Mouse (Mus musculus): ENCODE data around the gene Strap. TPM values are rescaled to one million over a fixed set of nuclear protein-coding genes. Genes with fewer than 3 reads are reported as not detected.

Strap gene
- total RNA-seq, 2 experiments from 2014 or later = 72.1 to 73.9 TPM

DNA sequence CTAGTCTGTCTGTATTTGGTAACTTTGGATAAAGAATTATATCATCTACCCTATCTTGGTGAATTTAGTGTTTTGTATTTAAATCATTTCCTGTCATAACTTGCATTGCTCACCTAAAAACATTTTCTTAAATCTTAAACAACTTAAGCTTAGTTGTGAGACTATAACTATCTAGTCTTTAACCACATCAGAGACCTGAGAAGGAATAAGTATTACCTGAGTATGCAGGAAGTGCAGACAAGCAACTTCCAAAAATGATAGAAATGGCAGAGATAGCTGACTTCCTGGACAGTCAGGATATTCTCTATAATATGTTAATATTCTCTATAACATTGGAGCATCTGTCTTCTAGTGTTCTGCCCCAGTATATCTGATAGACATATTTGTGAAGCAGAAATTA, 31.3 kb downstream of the Strap start:
- no peak for DNase-seq
- intact Hi-C loops (cut with DNase I; ENCODE audit: low total_unique reads) = no loop called here

DNA sequence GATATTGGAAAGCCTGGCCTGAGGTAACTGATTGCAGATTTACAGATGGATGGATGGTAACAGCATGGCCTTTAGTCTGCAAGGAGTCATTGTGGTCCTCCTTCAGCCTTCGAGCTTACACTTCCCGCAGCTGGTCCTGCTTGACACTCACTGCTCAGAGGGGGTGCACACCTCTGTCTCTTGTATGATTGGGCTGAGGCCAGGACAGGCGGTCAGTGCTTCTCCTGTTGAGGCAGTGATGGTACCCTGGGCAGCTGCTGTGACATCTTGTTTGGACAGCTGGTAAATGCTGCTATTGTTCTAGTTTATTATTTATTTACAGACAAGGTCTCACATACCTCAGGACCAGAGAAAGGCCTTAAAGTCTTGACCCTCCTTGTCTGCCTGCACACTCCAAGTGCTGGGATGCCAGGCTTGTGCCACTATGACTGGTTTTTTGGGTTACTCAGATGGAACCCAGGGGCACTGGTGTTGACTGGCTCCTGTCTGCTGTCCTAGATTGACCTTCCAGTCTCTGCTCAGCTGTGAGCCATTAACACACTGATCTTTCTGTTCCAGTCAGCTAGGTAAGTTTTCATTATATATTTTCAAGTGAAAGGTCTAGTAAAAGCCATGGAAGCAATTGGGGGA, 36.9 kb downstream of the Strap start:
- no peak for DNase-seq
- intact Hi-C loops (cut with DNase I; ENCODE audit: low total_unique reads) = no loop called here

DNA sequence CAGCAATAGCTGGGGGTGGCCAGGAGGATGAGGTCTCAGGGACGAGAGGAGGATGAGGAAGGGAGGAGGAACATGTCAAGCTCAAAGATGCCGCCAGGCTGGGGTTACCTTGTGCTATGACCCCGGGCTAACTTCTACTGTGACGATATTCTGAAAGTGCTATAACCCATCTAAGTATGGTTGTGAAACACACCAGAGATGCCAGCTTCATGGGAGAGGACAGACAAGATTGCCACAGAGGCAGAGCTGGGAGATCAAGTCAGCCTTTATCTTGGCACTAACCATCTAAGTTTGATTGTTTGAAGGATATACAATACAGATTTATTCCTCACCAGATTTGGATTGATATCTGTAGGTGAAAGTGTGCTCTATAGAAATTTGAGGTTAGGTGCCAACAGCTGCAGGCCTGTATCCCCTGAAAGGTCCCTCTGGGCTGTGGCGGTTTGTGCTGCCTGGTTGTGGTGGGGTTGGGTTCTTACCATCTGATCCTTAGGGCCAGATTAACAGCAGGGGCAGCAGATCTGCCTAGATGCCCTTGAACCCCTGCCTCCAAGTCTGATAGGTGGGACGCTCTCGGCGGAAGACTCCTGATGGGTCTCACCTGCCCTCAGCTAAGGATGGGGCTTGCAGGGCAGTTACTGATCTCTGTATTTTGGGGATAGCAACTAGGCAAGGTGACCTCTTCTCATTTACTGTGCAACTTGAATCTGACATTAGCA, 38.2 kb downstream of the Strap start:
- intact Hi-C loops (cut with DNase I; ENCODE audit: low total_unique reads) = no loop called here

GRCm38 (mm10) chr6:137773637-137774028, 38.8 kb downstream of the Strap start:
- intact Hi-C loops (cut with DNase I; ENCODE audit: low total_unique reads) = no loop called here
- DNase-seq = no peak

More for the DNA sequence above, 38.2 kb downstream of the Strap start:
- DNase-seq = no peak

DNA sequence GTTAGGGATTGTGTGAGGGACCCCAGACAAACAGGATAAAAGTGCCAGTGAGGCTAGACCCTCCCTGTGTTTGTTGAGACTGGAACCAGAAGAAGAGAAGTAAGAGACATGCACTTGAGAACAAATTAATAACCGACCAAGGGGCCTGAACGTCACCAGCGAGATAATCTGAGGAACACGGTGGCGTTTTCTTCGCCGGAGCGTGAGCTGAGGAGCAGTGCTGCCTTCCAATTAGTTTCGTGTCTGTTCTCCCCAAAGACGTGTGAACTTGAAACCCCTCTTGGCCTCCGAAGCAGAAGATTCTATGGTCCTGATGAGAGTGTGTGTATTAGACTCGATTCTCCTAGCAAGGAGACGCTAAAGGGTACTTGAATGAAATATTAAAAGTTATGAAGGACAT, 39.3 kb downstream of the Strap start:
- DNase-seq = no peak
- intact Hi-C loops (cut with DNase I; ENCODE audit: low total_unique reads) = no loop called here

DNA sequence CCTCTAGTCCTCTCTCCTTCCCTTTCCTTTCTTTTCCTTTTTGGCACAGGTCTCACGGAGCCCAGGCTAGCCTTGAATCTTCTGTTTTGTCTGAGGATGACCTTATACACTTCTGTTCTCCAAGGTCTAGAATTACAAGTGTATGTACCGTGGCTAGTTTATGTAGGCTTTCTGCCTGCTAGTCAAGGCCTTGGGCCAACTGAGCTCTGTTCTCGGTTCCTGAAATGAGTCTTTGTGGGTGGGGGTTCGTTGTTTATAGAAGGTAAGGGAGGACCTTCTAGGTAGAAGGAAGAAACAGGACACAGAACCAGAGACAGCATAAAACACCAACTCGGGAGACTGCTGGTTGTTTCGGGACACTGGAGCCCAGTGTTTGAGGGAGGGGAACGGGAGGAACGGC, 40.3 kb downstream of the Strap start:
- intact Hi-C loops (cut with DNase I; ENCODE audit: low total_unique reads) = no loop called here

DNA sequence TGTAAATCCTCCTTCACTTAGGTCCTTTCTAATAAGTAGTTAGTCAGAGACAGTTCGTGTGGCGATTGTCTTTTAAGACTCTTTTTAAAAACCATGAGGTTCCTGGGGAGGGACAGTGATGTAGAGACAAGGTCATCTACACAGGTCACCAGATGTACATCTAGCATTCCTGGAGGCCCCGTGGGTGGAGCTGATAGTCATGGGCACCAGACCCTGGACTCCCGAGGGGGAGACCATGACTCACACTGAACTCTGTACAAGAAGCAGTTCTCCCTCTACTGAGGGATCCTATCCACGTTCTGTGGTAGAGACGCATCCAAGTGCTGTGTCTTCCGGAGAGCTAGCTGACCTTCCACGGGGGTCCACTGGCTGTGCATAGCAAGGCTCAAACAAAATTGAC, 42.1 kb downstream of the Strap start:
- intact Hi-C loops (cut with DNase I; ENCODE audit: low total_unique reads) = no loop called here
- no peak for DNase-seq

More for the DNA sequence above, 40.3 kb downstream of the Strap start:
- DNase-seq = no peak

GRCm38 (mm10) chr6:137783899-137784637, 49.2 kb downstream of the Strap start:
- intact Hi-C loops (cut with DNase I; ENCODE audit: low total_unique reads) = no loop called here
- no peak for DNase-seq

DNA sequence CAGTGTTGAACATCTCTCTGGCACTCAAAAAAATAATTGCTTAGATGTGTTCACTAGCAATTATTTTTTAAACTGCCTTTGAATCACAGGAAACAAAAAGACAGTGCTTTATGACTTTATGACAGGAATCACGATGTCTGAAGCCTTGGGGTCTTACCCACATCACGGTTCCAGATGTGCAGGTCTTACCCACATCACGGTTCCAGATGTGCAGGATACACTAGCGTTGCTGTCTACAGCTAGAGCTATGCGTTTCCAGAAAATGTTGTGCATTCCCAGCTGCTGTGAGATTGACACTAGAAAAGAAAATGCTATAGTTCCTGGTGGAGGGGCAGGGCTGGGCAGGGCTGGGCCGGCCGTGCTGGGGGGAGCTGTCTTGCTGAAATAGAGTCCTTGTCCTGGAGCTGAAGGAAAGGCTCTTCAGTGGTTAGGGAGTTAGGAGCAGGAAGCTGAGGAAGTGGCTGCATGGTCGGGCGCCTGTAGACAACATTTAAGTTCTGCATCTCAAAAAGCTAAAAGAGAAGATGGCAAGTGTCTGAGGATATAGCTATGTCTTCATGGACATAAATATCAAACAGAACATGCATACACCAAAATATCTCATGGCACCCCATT, 54.2 kb downstream of the Strap start:
- no peak for DNase-seq
- intact Hi-C loops (cut with DNase I; ENCODE audit: low total_unique reads) = no loop called here

DNA sequence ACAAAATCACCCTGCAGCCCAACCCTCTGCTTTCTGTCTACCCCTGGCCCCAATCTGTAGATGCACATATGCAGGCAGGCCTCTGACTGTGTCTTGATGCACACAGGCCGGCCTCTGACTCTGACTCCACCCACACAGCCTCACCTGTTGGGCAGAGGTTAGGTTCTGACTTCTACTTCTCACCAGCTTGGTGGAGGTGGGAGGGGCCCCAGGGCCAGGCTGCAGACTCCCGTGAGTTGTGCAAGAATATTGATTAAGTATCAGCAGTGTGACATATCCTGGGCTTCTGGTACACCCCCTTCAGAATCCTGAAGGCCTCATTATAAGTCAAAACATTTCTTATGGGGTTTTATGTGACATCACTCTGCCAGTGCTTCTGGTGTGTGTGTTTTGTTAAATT, 54.8 kb downstream of the Strap start:
- DNase-seq = no peak
- intact Hi-C loops (cut with DNase I; ENCODE audit: low total_unique reads) = no loop called here

DNA sequence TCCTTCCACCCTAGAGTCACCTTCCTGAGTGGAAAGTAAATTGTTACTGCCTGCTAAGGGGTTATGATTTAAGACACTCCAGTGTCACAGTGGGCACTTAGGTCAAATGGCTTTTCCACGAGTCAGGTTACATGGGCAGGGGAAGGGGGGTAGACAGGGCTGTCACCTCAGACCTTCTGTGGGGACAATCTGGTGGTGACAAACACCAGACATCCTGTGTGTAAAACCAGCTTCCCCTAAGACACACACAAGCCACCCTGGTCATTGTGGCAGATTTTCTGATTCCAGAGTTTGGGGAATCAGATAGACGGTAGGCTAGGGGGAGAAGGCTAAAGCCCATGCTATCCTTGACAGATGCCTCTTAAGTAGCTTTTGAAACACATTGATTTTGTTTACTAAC, 60.6 kb downstream of the Strap start:
- DNase-seq = no peak
- intact Hi-C loops (cut with DNase I; ENCODE audit: low total_unique reads) = loop anchor here (5.0 kb wide), 1 partner anchor 357 kb away; no protein-coding TSS in a partner anchor

- intact Hi-C loops (cut with DNase I; ENCODE audit: low total_unique reads) = loop anchor here (5.0 kb wide), 1 partner anchor 355 kb away; no protein-coding TSS in a partner anchor
- DNase-seq = no peak
These were observed 62.0 kb downstream of the Strap start for GRCm38 (mm10) chr6:137796596-137797567.

DNA sequence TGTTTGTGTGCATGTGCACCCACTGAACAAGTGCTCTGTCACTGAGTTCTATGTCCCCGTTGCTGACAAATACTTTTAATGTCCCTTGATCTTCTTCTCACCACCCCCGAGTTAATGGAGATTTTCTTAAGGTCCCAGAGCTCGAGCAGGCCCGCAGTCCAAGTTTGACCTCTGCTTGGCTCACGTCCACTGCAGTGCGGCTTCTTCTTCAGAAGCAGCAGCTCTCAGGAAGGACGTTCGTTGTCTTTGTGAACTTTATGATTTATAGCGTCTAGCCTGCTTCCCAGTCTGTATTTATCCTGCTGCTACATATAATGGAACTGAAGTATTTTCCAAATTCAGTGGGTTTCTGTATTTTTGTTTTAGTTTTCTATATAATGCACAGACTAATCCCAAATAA, 64.4 kb downstream of the Strap start:
- DNase-seq = no peak
- intact Hi-C loops (cut with DNase I; ENCODE audit: low total_unique reads) = loop anchor here (5.0 kb wide), 1 partner anchor 353 kb away; no protein-coding TSS in a partner anchor

Other genes with a start within 250 kb of the Strap start
- gene Eps8, start 80.2 kb upstream of the Strap start, total RNA-seq (2021) = 10 to 100 TPM; 10.6 to 11.3 TPM
- 10 to 100 TPM; 10.7 to 12.3 TPM for gene Dera, start 19.5 kb downstream of the Strap start, total RNA-seq (2021)

Measured in gastrocnemius, postnatal 14 days (tissue).